Mouse (Mus musculus) adipocyte (in vitro differentiated cells): ENCODE data around the gene Cd44.

Source experiments
- DNase-seq: peaks from one replicate; pipeline ENCODE4 v3.0.0-alpha.2; 2016; ENCODE audit warnings: low spot score

Cd44 gene

DNA sequence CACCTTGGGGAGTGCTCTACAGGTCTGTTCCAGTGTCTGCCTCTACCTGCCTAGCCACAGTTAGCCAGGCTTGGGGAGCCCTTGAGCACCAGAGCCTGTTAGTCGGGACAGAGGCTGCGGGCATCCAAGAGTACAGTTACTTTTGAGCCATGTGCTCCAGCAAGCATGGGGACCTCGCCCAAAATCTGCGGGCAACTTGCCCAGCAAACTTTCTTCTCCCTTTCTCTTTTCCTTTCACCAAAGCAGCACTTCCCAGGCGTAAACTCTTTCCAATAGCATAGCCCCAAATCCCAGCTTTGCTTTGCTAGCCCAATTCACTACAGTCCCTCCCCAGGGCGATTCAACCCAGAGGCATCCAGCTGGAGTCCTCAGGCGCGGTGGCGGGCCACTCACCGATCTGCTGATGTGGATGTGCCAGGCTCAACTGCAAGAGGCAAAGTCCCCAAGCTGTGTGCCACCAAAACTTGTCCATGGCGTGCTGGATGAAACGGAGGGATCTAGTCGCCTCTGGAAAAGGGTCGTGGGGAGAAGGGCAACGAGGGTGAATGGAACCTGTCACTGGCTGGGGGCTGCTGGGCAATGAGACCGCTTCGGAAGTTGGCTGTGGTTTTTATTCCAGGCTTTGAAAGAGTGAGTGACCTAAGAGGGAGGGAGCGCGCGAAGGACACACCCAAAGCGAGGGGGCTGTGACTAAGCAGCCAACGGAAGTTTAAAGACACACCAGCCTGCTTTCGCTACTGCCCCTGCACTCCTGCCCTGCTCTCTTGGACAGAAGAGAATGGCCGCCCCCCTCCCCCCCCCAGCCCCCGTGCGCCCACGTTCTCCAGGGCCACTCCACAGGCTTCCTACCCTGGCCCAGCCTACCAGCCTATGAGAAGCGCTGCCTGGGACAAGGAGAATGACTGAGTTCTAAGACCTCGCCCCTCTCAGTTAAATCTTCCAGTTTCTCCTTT, at the start of gene Cd44:
Cd44 (minus strand) TSS at position 791 of the 953 bp plus-strand sequence.
- peak; percentile 68 for DNase-seq

DNA sequence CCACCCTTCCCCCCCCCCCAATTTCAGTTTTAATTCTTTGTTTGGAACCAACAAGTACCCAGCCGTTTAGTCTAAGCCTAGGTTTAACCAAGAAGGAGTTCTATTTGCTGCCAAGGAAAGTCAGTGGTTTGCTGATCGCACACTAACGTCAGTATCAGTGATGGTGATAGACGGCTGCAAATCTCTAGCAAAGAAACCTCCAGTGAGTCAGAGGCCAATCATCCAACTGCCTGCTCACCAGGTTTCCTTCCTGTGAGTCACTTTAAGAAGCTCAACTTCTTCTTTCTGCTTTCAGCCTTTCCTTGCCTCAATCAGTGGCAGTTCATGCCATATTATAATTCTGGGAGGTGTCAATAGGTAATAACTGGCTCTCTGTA, 47.0 kb upstream of the Cd44 start:
- no peak for DNase-seq

DNA sequence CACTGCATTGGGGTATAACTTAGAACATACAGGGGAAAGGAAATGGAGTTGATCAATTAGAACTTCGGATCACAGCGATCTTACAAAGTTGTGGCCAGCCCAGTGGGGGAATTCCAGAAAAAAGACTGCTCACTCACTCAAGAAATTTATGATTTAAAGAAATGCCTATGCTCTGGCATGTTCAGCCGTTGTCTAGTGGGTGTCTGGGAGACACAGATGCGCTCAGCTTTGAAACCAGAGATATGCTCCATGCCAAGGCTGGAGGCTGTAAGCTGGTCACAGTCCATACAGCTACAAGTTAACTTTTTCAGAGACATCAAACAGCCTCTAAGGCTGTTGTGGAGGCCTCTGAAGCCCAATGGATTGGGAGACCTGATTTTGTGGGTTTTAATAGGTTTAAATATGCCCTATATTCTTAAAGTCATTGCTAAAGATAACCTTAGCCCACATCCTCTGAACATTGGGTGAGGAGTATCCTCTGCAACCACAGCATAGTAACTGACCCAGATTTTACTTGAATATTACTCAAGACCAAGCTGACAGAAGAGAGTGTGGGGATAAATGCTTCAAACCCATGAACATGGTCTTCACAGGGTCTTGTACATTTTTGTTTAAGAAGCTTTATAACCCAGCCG, 46.5 kb upstream of the Cd44 start:
- no peak for DNase-seq

DNA sequence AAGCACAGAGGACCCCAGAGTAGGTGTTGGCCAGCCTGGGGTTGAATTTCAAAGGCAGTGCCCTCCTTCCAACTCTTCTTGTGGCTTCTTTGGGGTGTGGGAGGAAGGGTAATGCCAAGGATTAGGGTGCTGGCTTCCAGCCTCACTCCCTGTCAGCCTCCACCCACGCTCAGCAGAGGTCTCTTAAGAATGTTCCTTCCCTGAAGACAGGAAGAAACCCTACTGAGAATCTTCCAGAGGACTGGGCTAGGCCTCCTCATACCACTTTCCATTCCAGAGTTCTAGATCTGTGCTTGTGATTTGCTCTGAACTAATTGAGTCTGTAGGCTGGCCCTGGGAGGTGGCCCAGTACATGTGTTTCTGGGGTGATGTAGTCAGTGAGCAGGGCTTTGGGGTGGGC, 43.6 kb upstream of the Cd44 start:
- no peak for DNase-seq

DNA sequence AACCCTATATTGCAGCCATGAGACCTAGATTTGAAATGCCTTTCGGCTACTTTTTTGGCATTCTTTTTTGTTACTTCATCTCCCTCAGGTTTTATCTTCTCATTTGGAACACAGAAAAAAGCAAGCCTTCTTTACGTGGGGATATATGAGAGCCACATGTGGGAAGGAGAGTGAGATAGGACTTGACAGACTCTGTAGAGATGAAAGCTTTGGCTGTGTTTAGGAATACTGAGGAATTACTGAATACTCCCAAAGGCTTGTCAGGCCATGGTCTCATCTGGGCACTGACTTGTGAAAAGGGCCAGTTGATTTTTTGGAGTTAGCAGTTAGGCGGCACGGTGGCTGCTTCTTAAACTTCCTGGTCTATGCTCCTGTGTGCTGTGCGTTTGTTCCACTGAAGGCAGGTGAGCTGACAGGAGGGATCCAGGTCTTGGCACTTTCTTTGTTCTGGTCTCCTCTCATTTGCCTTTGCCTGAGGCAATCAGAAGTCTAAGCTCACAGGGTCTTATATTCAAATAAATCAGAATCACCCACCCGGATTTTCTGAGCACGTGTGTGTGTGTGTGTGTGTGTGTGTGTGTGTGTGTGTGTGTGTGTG, 43.0 kb upstream of the Cd44 start:
- DNase-seq: no peak

DNA sequence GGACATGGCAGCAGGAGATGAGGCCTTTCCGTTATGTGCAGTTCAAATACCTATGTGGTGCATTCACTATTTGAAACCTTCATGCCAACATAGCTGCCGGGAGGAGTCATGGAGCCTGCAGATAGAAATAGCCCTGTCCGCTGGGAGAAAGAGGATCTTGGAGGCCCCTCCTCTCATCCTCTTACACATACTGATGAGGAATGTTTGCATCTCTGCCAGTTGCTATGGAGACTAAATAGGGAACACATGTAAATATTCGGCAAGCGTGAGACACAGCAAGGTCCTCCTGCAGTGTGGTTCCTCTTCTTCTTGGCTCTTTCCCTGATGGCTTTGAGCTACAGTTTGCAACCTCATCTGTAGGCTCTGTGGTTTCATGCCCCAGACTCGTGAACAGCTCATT, 42.5 kb upstream of the Cd44 start:
- peak; percentile 64 for DNase-seq

DNA sequence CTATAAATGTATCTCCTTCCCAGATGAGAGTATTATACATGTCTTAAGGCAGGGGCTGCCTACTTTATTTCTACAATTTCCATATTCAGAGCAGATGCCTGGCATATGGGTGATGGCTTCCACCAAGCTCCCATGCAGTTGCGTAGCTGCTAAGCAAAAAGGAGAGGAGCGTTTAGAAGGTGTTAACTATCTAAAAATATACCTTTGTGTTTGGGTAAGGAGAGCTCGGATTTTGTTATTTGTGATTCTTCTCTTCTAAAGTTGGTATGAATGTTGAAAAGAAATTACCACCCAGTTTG, 41.3 kb upstream of the Cd44 start:
- DNase-seq: no peak

GRCm38 (mm10) chr2:102941937-102942781, 40.7 kb upstream of the Cd44 start:
- DNase-seq: no peak

GRCm38 (mm10) chr2:102940813-102941361, 39.4 kb upstream of the Cd44 start:
- no peak for DNase-seq

DNA sequence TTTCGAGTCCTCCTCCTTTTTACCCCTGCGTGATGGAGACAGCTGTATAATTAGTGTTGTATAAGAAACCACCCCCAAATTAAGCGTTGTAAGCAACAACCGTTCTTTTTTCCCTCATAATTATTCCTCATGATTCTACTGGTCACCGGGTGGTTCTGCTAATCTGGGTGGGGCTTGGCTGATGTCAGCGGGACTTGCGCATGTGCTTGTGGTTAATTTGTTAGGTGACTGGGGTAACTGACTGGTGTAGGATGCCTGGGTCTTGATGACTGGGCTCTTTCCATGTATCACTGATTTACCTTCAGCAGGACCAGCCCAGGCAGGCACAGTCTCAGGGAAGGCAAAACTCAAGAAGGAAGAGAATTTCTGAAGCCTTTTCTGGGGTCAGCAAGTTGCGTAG, 38.7 kb upstream of the Cd44 start:
- no peak for DNase-seq

DNA sequence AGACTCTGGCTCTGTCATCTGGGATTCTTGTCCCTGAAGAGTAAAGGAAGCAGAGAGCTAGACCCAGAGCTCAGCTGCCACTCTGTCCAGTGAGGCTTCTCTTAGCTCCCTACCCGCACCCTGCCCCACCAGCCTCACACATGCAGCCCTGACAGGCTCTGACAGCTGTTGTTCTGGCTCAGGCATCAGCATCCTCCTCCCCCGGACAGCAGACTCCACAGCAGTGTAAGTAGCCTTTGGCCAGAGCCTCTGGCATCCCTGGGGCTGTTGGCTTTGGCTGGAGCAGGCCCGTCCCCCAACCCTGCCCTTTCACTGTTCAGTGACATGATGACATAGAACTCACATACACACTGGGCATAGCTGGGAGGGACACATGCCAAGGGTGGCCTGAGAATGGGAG, 35.4 kb upstream of the Cd44 start:
- DNase-seq: peak; percentile 60

- DNase-seq: no peak
These were observed 33.4 kb upstream of the Cd44 start for GRCm38 (mm10) chr2:102934834-102935233.

GRCm38 (mm10) chr2:102933787-102934186, 32.3 kb upstream of the Cd44 start:
- DNase-seq: no peak

DNA sequence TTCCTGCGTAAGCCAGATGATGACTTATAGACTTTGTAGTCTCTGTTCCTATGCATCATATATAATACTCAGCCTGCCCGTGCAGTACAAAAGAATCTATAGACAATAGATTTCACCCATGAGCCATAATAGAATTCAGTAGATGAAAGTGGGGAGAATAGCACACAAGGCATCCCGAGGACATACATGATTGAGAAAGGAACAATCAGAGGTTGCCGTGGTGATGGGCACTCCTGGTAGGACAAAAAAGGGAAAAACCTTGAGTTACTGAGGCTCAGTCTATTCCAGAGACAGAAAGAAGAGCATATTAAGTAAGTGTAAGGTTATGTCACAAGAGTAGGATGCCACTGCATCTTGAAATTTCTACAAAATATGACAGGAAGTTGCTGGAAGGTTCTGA, 31.7 kb upstream of the Cd44 start:
- DNase-seq: no peak

DNA sequence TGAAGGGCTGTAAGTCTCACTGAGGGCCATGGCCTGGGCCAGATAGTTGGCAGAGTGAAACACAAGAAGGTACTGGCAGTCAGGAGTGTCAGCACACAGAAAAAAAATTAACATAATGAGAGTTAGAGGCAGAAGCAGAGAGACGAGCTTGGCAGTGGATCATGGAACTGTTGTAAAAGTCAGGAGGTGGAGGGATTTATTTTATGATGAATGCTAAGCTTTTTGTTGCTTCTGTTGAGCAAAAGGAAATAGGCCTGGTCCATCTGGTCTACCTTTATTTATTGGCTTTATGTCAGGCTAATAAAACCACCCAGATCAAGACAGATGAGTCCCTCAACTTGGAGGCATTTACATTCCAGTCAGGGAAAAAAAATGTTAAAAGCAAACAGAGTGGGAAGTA, 31.2 kb upstream of the Cd44 start:
- no peak for DNase-seq

GRCm38 (mm10) chr2:102928211-102928610, 26.7 kb upstream of the Cd44 start:
- peak; percentile 39 for DNase-seq

GRCm38 (mm10) chr2:102924480-102924879, 23.0 kb upstream of the Cd44 start:
- no peak for DNase-seq

DNA sequence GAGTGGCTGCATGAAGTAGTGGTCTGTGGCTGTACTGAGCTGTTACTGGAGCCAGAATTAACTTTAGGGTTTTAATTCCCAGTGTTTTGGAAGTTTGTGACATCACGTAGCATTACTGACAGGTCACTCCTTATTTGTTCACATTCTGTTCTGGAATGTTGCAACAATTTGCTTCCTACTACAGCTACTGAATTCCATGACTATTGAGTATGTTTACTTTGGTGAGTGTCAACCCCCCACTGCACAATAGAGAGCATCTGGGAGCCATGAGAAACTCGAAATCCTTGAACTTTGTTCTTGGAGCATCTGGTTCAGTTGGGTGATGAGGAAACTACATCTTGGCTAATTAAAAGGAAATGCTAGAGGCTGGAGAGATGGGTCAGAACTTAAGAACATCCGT, 22.2 kb upstream of the Cd44 start:
- DNase-seq: peak; percentile 49

GRCm38 (mm10) chr2:102922066-102922465, 20.6 kb upstream of the Cd44 start:
- no peak for DNase-seq

GRCm38 (mm10) chr2:102918301-102918700, 16.8 kb upstream of the Cd44 start:
- no peak for DNase-seq

- DNase-seq: peak; percentile 68
These were observed 15.1 kb upstream of the Cd44 start for GRCm38 (mm10) chr2:102916596-102916995.

DNA sequence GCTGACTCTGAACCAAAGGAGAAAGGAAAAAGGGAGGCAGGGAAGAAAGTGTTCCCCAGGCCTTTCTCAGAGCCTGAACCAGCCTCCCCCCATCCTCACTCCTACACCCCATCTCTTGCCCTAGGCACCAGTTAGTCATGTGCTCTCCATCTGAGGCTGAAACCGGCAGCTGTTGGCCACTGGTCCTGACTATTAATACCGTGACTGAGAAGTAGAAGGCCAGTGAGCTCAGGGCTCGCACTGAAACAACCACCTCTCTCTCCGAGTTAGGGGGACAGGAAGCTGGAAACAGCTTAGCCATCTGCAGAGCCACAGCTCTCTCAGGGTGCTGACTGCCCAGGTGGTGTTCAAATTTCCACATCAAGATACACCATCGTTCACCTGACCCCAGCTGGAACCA, 13.2 kb upstream of the Cd44 start:
- DNase-seq: no peak
